Comparison of ENCODE assay signal across 20 mouse cellular contexts in genomic region chr16:22615805-22616204, GRCm38 (mm10). TPM values are rescaled to one million over a fixed set of nuclear protein-coding genes. Genes with fewer than 3 reads are reported as not detected.
DNase-seq lines count a peak whose midpoint lies in the region; ATAC-seq and TF ChIP-seq lines count a peak whose summit lies in the region.
"Had no signal": no experiment of that assay in that cellular context is flagged by ENCODE, and none has a peak within 500 bp of the region (broad histone marks: within the 10 kb centered on the region; RNA-seq: fewer than 3 reads in every experiment).

No protein-coding gene starts in this region.

- in situ Hi-C loops in CH12.LX (cut with MboI; ENCODE audit: low pct_ligation_motif_present, low pct_unique_long_range_greater_than_20kb, low sequenced_read_pairs) = no loop called here

- TF ChIP-seq CTCF in CH12.LX (conservative IDR thresholded peaks at IDR 0.05 in 1 of 2, IDR thresholded peaks at IDR 0.05 in 1 of 2; ENCODE audit: low read depth in 2 of 2, low read length in 2 of 2) = no peak

- ATAC-seq in liver, embryonic 16.5 days (ENCODE audit: low read depth) = 0 out of 2 replicates have a peak, but pooled peaks have one; percentile 32
- ATAC-seq in liver, embryonic 11.5 days (replicated peaks; ENCODE audit: low FRiP score) = no peak
- peak; percentile 67 for ATAC-seq in granulocyte monocyte progenitor cell, adult 5-6 weeks (replicated peaks; ENCODE audit: poor library complexity, severe bottlenecking)
- ATAC-seq in neutrophil, adult 5-6 weeks (ENCODE audit: extremely low read depth, insufficient number of reproducible peaks, low FRiP score, poor library complexity, severe bottlenecking) = peak; percentile 75; the same call in 1 of the 2 replicates
- no peak for ATAC-seq in hindbrain, embryonic 14.5 days (ENCODE audit: low FRiP score)
- ATAC-seq: forebrain, embryonic 16.5 days; hindbrain, embryonic 16.5 days; inflammation-experienced regulatory T-cells, adult 6 months had no signal

- TF ChIP-seq EP300 in CH12.LX (IDR thresholded peaks at IDR 0.05; ENCODE audit: low read length) = no peak

- dilution Hi-C loops in CH12.LX (cut with MboI; ENCODE audit: extremely low pct_ligation_motif_present, extremely low pct_unique_long_range_greater_than_20kb, low sequenced_read_pairs) = no loop called here

- no peak overlapping the region for H3K4me3 ChIP-seq in liver, embryonic 16.5 days (ENCODE audit: low read depth, low read length)
- H3K4me3 ChIP-seq in liver, embryonic 11.5 days (ENCODE audit: low read depth, low read length) = no peak overlapping the region
- H3K4me3 ChIP-seq in CH12.LX (replicated peaks in 1 of 3; ENCODE audit: low read depth in 2 of 3, low read length in 2 of 3, poor library complexity in 1 of 3) = no peak overlapping the region
- H3K4me3 ChIP-seq in hindbrain, embryonic 14.5 days (replicated peaks; ENCODE audit: low read length) = no peak overlapping the region
- H3K4me3 ChIP-seq: embryonic facial prominence, embryonic 13.5 days; forebrain, embryonic 12.5 days; heart, embryonic 15.5 days had no signal

- no peaks in the 10 kb centered on the region for H3K36me3 ChIP-seq in liver, embryonic 16.5 days (ENCODE audit: control insufficient read depth, insufficient read depth)
- H3K36me3 ChIP-seq in liver, embryonic 11.5 days (ENCODE audit: control insufficient read depth, insufficient read depth, low read length) = no peaks in the 10 kb centered on the region
- peaks cover 5 to 9% of the 10 kb centered on the region in 2 experiments for H3K36me3 ChIP-seq in CH12.LX (replicated peaks in 1 of 2; ENCODE audit: control insufficient read depth in 1 of 2, insufficient read depth in 1 of 2, low read length in 1 of 2)
- H3K36me3 ChIP-seq in hindbrain, embryonic 14.5 days (replicated peaks; ENCODE audit: control insufficient read depth, insufficient read depth) = no peaks in the 10 kb centered on the region
- H3K36me3 ChIP-seq: embryonic facial prominence, embryonic 13.5 days; forebrain, embryonic 12.5 days; G1E; heart, embryonic 15.5 days had no signal

- DNase-seq in liver, embryonic 11.5 days (ENCODE audit: low spot score) = no peak
- DNase-seq in CH12.LX (ENCODE audit: extremely low read depth) = peak; percentile 36
- no peak for DNase-seq in hindbrain, embryonic 14.5 days (ENCODE audit: low spot score)
- DNase-seq in layer of hippocampus, adult 9-11 months = no peak
- DNase-seq: adrenal gland, adult 8-10 months; adrenal gland, postnatal 36 days; cerebellum, adult 11 months; cerebellum, adult 8-10 months; cerebellum, postnatal 14 days; gastrocnemius, postnatal 14 days had no signal

- H3K9ac ChIP-seq in liver, embryonic 16.5 days (ENCODE audit: low read depth, low read length) = no peak overlapping the region
- H3K9ac ChIP-seq in liver, embryonic 11.5 days (ENCODE audit: low read depth, low read length) = no peak overlapping the region
- H3K9ac ChIP-seq in CH12.LX (ENCODE audit: insufficient read depth, low read depth) = no peak overlapping the region
- no peak overlapping the region for H3K9ac ChIP-seq in hindbrain, embryonic 14.5 days
- H3K9ac ChIP-seq: embryonic facial prominence, embryonic 13.5 days; forebrain, embryonic 12.5 days; heart, embryonic 15.5 days had no signal

- TF ChIP-seq POLR2A in CH12.LX (IDR thresholded peaks at IDR 0.05; ENCODE audit: low read depth, low read length) = no peak

- no peaks in the 10 kb centered on the region for H3K4me1 ChIP-seq in liver, embryonic 16.5 days (ENCODE audit: control insufficient read depth, low read depth, low read length)
- no peaks in the 10 kb centered on the region for H3K4me1 ChIP-seq in liver, embryonic 11.5 days (replicated peaks; ENCODE audit: control insufficient read depth, insufficient read depth, low read length)
- H3K4me1 ChIP-seq in CH12.LX (ENCODE audit: control insufficient read depth in 1 of 2, insufficient read depth in 2 of 2) = peaks cover 9 to 42% of the 10 kb centered on the region in 2 experiments
- no peaks in the 10 kb centered on the region for H3K4me1 ChIP-seq in hindbrain, embryonic 14.5 days (replicated peaks; ENCODE audit: control insufficient read depth, insufficient read depth, low read length)
- H3K4me1 ChIP-seq: forebrain, embryonic 12.5 days; heart, embryonic 15.5 days had no signal

- TF ChIP-seq RAD21 in CH12.LX (IDR thresholded peaks at IDR 0.05; ENCODE audit: low read depth, low read length) = no peak

- no peak overlapping the region for H3K27ac ChIP-seq in liver, embryonic 16.5 days (ENCODE audit: low read length)
- no peak overlapping the region for H3K27ac ChIP-seq in liver, embryonic 11.5 days (ENCODE audit: low read depth, low read length)
- peak overlapping the region; percentile 28; the same call in 1 of the 2 replicates for H3K27ac ChIP-seq in CH12.LX (ENCODE audit: insufficient read depth, low read depth)
- H3K27ac ChIP-seq in hindbrain, embryonic 14.5 days = no peak overlapping the region
- H3K27ac ChIP-seq: embryonic facial prominence, embryonic 13.5 days; forebrain, embryonic 12.5 days; heart, embryonic 15.5 days had no signal

- 52% methylated on average over 4 of the region's 4 CpGs for WGBS in liver, embryonic 16.5 days (ENCODE audit: insufficient replicate concordance)
- 70% methylated on average over 4 of the region's 4 CpGs for WGBS in liver, embryonic 11.5 days
- WGBS in hindbrain, embryonic 14.5 days = 87% methylated on average over 4 of the region's 4 CpGs

- no peak overlapping the region for H3K4me2 ChIP-seq in liver, embryonic 16.5 days (ENCODE audit: low read depth, low read length)
- H3K4me2 ChIP-seq in liver, embryonic 11.5 days = no peak overlapping the region
- no peak overlapping the region for H3K4me2 ChIP-seq in CH12.LX (ENCODE audit: insufficient read depth, low read depth, poor library complexity, severe bottlenecking)
- no peak overlapping the region for H3K4me2 ChIP-seq in hindbrain, embryonic 14.5 days (replicated peaks)
- H3K4me2 ChIP-seq: embryonic facial prominence, embryonic 13.5 days; forebrain, embryonic 12.5 days; heart, embryonic 15.5 days had no signal

- no peaks in the 10 kb centered on the region for H3K9me3 ChIP-seq in liver, embryonic 16.5 days (replicated peaks; ENCODE audit: control insufficient read depth, low read length)
- H3K9me3 ChIP-seq in liver, embryonic 11.5 days (ENCODE audit: control insufficient read depth, low read length) = no peaks in the 10 kb centered on the region
- no peaks in the 10 kb centered on the region for H3K9me3 ChIP-seq in CH12.LX (replicated peaks; ENCODE audit: low read length)
- no peaks in the 10 kb centered on the region for H3K9me3 ChIP-seq in hindbrain, embryonic 14.5 days (ENCODE audit: control insufficient read depth, low read length)
- H3K9me3 ChIP-seq: embryonic facial prominence, embryonic 13.5 days; forebrain, embryonic 12.5 days; G1E; heart, embryonic 15.5 days had no signal

- H3K27me3 ChIP-seq in liver, embryonic 16.5 days (ENCODE audit: control insufficient read depth, insufficient read depth, low read depth, low read length) = no peaks in the 10 kb centered on the region
- no peaks in the 10 kb centered on the region for H3K27me3 ChIP-seq in liver, embryonic 11.5 days (replicated peaks; ENCODE audit: control insufficient read depth, insufficient read depth, low read length)
- H3K27me3 ChIP-seq in CH12.LX (replicated peaks) = no peaks in the 10 kb centered on the region
- no peaks in the 10 kb centered on the region for H3K27me3 ChIP-seq in hindbrain, embryonic 14.5 days (ENCODE audit: control insufficient read depth, insufficient read depth, low read length)
- H3K27me3 ChIP-seq: embryonic facial prominence, embryonic 13.5 days; forebrain, embryonic 12.5 days had no signal

- H3K79me2 ChIP-seq in CH12.LX (replicated peaks; ENCODE audit: control insufficient read depth, extremely low read depth, insufficient read depth, poor library complexity, severe bottlenecking) = no peaks in the 10 kb centered on the region

TF ChIP-seq in CH12.LX, 34 proteins besides CTCF, POLR2A, EP300 and RAD21:
- TF ChIP-seq ZNF384 (IDR thresholded peaks at IDR 0.05; ENCODE audit: low read depth, low read length) (peak; percentile 74), RCOR1 (conservative IDR thresholded peaks at IDR 0.05; ENCODE audit: low read depth, low read length) (no peak)

RNA-seq across cellular contexts. Expression of gene Dgkg, which starts 41.2 kb away (rescaled TPM):
- polyA plus RNA-seq in liver, embryonic 16.5 days (2015; fragmentation: Nextera tagmentation; extraction: Ambion mirVana) = 0.83 and 1.5 TPM in 2 replicates
- polyA plus RNA-seq in liver, embryonic 11.5 days (2014; fragmentation: Nextera tagmentation; extraction: Ambion mirVana) = 0.86 and 1.2 TPM in 2 replicates
- 7.2 and 9.2 TPM in 2 replicates for total RNA-seq in CH12.LX (2012; rRNA removed)
- total RNA-seq in CH12.LX (2014; rRNA removed) = 2.3 and 3.0 TPM in 2 replicates
- polyA plus RNA-seq in CH12.LX (2012; ENCODE audit: insufficient read length, low read depth) = 2.0 TPM in 2 replicates
- 20.4 and 24.4 TPM in 2 replicates for total RNA-seq in granulocyte monocyte progenitor cell, adult 5-6 weeks (2014; fragmentation: Nextera tagmentation)
- 12.1 and 13.4 TPM in 2 replicates for total RNA-seq in granulocyte monocyte progenitor cell, adult 5-6 weeks (2017)
- total RNA-seq in neutrophil, adult 5-6 weeks (2017) = 15.0 and 15.5 TPM in 2 replicates
- polyA plus RNA-seq in hindbrain, embryonic 14.5 days (2014; fragmentation: Nextera tagmentation; extraction: Ambion mirVana) = 2.8 and 3.7 TPM in 2 replicates
- polyA plus RNA-seq: G1E had no signal

Comparison
In these comparisons a context has a peak if more than half of its experiments do, and no peak if none do; other contexts are left out.
1. ATAC-seq: peak in liver, embryonic 16.5 days (single experiment), granulocyte monocyte progenitor cell, adult 5-6 weeks (single experiment) and neutrophil, adult 5-6 weeks (single experiment); none in liver, embryonic 11.5 days (single experiment) and hindbrain, embryonic 14.5 days (single experiment).